Mouse (Mus musculus) limb, embryonic 12.5 days (tissue): ENCODE results near the gene Ift43. TPM values are rescaled to one million over a fixed set of nuclear protein-coding genes. Genes with fewer than 3 reads are reported as not detected.

Source experiments
- ATAC-seq: fragments of 200-750 bp; cut with Nextera tagmentation; 2 replicates; pipeline ENCODE4 v1.8.0; 2017; ENCODE audit warnings: low read depth, moderate TSS enrichment; ENCODE audit not compliant: insufficient number of reproducible peaks, insufficient read depth, low FRiP score, low TSS enrichment
- H3K27ac ChIP-seq: fragments of 300-500 bp; sonication (generic); 2 replicates; pipeline ENCODE4 v1.5.1; 2016; ENCODE audit warnings: mild to moderate bottlenecking, moderate library complexity
- H3K27me3 ChIP-seq: fragments of 300-500 bp; sonication (generic); 2 replicates; pipeline ENCODE4 v1.6.1; 2016; ENCODE audit warnings: mild to moderate bottlenecking, moderate library complexity
- H3K36me3 ChIP-seq: fragments of 300-500 bp; sonication (generic); 2 replicates; pipeline ENCODE4 v1.6.1; 2016; ENCODE audit warnings: mild to moderate bottlenecking, moderate library complexity
- H3K4me1 ChIP-seq: fragments of 300-500 bp; sonication (generic); replicated peaks from 2 replicates; pipeline ENCODE4 v1.6.1; 2016
- H3K4me2 ChIP-seq: fragments of 300-500 bp; sonication (generic); 2 replicates; pipeline ENCODE4 v1.6.1; 2016; ENCODE audit warnings: mild to moderate bottlenecking, moderate library complexity
- H3K4me3 ChIP-seq: fragments of 300-500 bp; sonication (generic); replicated peaks from 2 replicates; pipeline ENCODE4 v1.5.1; 2016; ENCODE audit warnings: mild to moderate bottlenecking
- H3K9ac ChIP-seq: fragments of 300-500 bp; sonication (generic); replicated peaks from 2 replicates; pipeline ENCODE4 v1.6.1; 2016; ENCODE audit warnings: mild to moderate bottlenecking, moderate library complexity
- H3K9me3 ChIP-seq: fragments of 300-500 bp; sonication (generic); 2 replicates; pipeline ENCODE4 v1.6.1; 2016; ENCODE audit warnings: mild to moderate bottlenecking, moderate library complexity
- WGBS: fragments of 180-500 bp; shearing (Covaris S2); methylation state at CpG from one replicate; pipeline ENCODE4 v1.1.7; 2016; 5-methylcytosine and 5-hydroxymethylcytosine counted together
- polyA plus RNA-seq: library from polyadenylated mRNA; unstranded; fragments of >200 nt; fragmentation: Nextera tagmentation; extraction: Ambion mirVana; gene quantifications from 2 replicates; pipeline ENCODE4 v1.2.1, GENCODE M21; 2016

Ift43 gene
- polyA plus RNA-seq, 1 experiment from 2014 or later: 84.1 TPM

DNA sequence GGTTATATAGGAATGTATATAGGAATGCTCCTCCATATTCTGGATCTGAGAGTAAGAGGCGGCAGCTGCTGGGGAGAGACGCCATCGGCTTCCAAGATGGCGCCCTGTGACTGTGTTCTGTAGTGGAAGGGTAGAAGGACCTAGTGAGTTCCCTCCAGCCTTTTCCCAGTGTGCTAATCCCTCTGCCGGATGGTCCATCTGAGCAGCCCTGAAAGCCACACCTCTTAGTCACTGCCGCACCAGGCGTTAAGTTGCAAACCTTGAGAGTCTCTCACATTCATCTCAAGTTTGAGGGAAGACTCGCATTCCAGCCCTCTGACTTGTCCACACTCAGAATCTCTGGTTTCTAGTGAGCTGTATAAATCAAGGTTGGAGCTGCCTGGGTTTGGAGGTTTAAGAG lies 46.7 kb downstream of the Ift43 start:
- WGBS: 87% methylated on average over 8 of the region's 8 CpGs
- H3K4me3 ChIP-seq: no peak overlapping the region
- H3K36me3 ChIP-seq: no peaks in the 10 kb centered on the region
- ATAC-seq: no peak
- no peaks in the 10 kb centered on the region for H3K27me3 ChIP-seq
- H3K9me3 ChIP-seq: no peaks in the 10 kb centered on the region
- H3K9ac ChIP-seq: no peak overlapping the region
- H3K27ac ChIP-seq: no peak overlapping the region
- peaks cover 19% of the 10 kb centered on the region for H3K4me1 ChIP-seq
- H3K4me2 ChIP-seq: no peak overlapping the region

DNA sequence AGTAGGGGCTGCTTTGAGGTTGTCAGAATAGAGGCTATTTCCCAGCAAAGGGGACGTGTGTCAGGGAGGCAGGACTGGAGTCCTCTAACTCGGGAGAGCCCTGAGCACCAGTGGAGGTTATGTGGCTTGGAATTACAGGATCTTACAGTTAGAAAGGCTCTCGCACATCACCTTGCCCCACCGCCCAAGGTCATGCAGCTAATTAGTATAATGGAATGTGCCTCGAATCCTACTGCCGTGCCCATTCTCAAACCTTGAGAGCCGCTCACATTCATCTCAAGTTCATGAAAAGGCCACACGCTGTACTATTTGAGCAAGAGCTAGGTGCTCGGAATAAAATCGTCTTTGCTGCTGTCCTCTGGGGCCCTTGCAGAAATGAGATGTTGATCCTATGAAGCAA lies 47.4 kb downstream of the Ift43 start:
- no peak for ATAC-seq
- Histone ChIP-seq H3K27ac (no peak overlapping the region), H3K4me1 (peaks cover 19% of the 10 kb centered on the region), H3K4me2 (no peak overlapping the region), H3K4me3 (no peak overlapping the region), H3K36me3 (no peaks in the 10 kb centered on the region), H3K9ac (no peak overlapping the region), H3K27me3 (no peaks in the 10 kb centered on the region), H3K9me3 (no peaks in the 10 kb centered on the region)
- 54% methylated on average over 10 of the region's 10 CpGs for WGBS

DNA sequence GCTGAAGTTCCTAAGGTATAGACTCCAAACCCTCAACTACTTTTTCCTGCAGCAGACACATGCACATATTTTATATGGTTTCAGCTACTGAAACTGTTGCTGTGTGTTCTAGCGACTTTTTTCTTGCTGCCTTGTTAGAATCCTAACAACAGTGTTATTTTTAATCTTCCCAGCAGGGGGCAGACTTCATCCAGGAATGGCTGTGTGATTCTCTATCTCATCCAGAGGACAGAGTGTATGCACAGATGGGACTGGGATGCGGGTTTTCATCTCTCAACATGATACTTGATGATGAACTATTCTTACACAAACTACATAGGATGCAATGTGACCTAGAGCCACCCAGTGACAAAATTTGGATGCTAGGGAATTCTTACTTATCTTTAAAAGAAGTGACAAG lies 50.5 kb downstream of the Ift43 start:
- 26% methylated on average over 2 of the region's 2 CpGs for WGBS
- Histone ChIP-seq H3K9me3 (no peaks in the 10 kb centered on the region), H3K27me3 (no peaks in the 10 kb centered on the region), H3K27ac (no peak overlapping the region), H3K4me3 (no peak overlapping the region), H3K36me3 (no peaks in the 10 kb centered on the region), H3K9ac (no peak overlapping the region), H3K4me1 (peaks cover 25% of the 10 kb centered on the region), H3K4me2 (no peak overlapping the region)
- ATAC-seq: no peak

- no peaks in the 10 kb centered on the region for H3K9me3 ChIP-seq
- H3K9ac ChIP-seq: no peak overlapping the region
- peaks cover 12% of the 10 kb centered on the region; the same call in 1 of the 2 replicates for H3K36me3 ChIP-seq
- ATAC-seq: no peak
- no peak overlapping the region for H3K4me3 ChIP-seq
- H3K4me1 ChIP-seq: peaks cover 6% of the 10 kb centered on the region; the same call in 1 of the 2 replicates
- 71% methylated on average over 4 of the region's 4 CpGs for WGBS
- H3K4me2 ChIP-seq: no peak overlapping the region
- H3K27ac ChIP-seq: no peak overlapping the region
- H3K27me3 ChIP-seq: no peaks in the 10 kb centered on the region
These were observed 53.4 kb downstream of the Ift43 start for GRCm38 (mm10) chr12:86135691-86136090.

- H3K36me3 ChIP-seq: peaks cover 13% of the 10 kb centered on the region; the same call in 1 of the 2 replicates
- no peaks in the 10 kb centered on the region for H3K27me3 ChIP-seq
- H3K4me1 ChIP-seq: peaks cover 6% of the 10 kb centered on the region; the same call in 1 of the 2 replicates
- H3K9me3 ChIP-seq: no peaks in the 10 kb centered on the region
- H3K27ac ChIP-seq: no peak overlapping the region
- no peak overlapping the region for H3K4me2 ChIP-seq
- 70% methylated on average over 9 of the region's 9 CpGs for WGBS
- H3K9ac ChIP-seq: no peak overlapping the region
- no peak for ATAC-seq
- H3K4me3 ChIP-seq: no peak overlapping the region
These were observed 56.4 kb downstream of the Ift43 start for GRCm38 (mm10) chr12:86138696-86139095.

DNA sequence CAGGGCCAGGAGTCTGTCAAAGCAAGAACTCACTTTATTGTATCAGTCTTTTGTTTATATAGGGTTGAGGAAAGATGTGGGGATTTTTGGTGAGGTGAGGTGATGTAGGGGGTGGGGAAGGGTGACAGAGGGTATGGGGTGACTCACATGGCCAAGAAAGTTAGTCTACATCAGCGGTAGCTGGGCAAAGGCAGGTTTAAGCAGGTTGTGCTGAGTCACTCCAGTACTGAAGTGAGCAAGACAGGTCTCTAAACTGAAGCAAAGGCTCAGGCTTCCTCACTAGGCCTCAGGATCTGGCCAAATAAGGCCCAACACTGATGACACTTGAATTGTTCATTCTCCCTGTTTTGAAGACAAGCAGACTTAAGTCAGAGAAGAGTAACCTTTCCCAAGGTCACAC lies 60.0 kb downstream of the Ift43 start:
- no peaks in the 10 kb centered on the region for H3K4me1 ChIP-seq
- H3K36me3 ChIP-seq: peaks cover 17% of the 10 kb centered on the region; the same call in 1 of the 2 replicates
- no peak overlapping the region for H3K4me2 ChIP-seq
- no peak for ATAC-seq
- no peak overlapping the region for H3K9ac ChIP-seq
- H3K27me3 ChIP-seq: no peaks in the 10 kb centered on the region
- no peak overlapping the region for H3K27ac ChIP-seq
- H3K4me3 ChIP-seq: no peak overlapping the region
- H3K9me3 ChIP-seq: no peaks in the 10 kb centered on the region
- WGBS: 92% methylated on average over 1 of the region's 1 CpGs

DNA sequence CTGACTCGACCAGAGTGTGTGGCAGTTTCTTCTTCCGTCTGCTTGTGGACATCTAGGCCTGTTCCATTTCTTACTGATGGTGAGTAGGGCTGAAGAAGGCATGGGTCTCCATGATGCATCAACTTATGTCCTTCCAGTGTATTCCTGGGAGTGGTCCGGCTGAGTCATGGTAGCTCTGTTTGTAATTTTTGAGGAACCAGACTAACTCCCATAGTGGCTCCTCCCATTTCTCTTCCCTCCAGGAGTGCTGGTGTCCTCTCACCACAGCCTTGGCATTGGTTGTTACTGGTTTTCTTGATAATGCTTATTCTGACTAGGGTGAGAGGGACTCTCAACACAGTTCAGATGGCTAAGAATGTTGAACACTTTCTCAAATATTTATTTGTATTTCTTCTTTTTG lies 63.9 kb downstream of the Ift43 start:
- Histone ChIP-seq H3K9me3 (no peaks in the 10 kb centered on the region), H3K36me3 (peaks cover 10% of the 10 kb centered on the region; the same call in 1 of the 2 replicates), H3K4me1 (0 out of 2 replicates have a peak, but pooled peaks cover under 1% of the 10 kb centered on the region), H3K27me3 (no peaks in the 10 kb centered on the region), H3K4me3 (no peak overlapping the region), H3K9ac (no peak overlapping the region), H3K27ac (no peak overlapping the region), H3K4me2 (no peak overlapping the region)
- 93% methylated on average over 3 of the region's 3 CpGs for WGBS
- no peak for ATAC-seq

DNA sequence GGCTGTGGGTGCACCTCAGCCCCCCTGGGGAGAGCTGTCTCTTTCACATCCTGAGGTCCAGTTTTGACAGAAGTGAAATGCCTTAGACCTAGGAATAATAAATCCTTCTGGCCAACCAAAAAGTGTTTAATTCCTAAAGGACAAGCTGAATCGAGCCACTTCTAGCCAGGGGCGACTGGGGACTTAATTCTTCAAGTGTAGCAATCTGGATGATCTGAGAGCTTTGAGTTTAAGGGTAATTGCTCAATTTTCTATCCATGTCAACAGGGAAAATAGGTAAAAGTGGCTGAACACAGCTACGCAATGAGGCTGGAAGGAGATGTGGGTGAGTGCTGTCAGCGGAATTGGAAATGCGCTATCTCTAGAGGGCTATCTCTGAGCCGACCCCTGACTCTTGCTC lies 65.9 kb downstream of the Ift43 start:
- ATAC-seq: no peak
- H3K4me2 ChIP-seq: no peak overlapping the region
- no peak overlapping the region for H3K27ac ChIP-seq
- H3K4me3 ChIP-seq: no peak overlapping the region
- peaks cover 10% of the 10 kb centered on the region; the same call in 1 of the 2 replicates for H3K36me3 ChIP-seq
- no peaks in the 10 kb centered on the region for H3K9me3 ChIP-seq
- H3K4me1 ChIP-seq: peaks cover 3% of the 10 kb centered on the region; the same call in 1 of the 2 replicates
- H3K9ac ChIP-seq: no peak overlapping the region
- 87% methylated on average over 6 of the region's 6 CpGs for WGBS
- no peaks in the 10 kb centered on the region for H3K27me3 ChIP-seq

DNA sequence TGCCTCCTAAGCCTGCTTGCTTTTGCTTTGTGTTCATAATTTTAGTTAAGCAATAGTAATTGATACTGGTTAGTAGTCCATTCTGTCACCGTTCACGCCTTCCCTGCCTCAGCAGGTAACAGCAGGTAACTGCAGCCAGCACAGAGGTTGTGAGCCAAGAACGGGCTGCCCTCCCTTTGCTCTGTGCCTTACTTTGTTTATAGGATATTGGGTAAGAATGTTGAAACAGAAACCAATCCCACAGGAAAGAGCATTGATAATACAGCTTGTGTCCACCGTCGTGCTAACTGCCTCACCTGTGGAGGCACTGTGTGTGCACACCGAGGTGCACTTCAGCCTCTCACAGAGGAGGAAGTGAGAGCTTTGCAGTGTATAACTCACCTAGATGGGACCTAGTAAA lies 66.7 kb downstream of the Ift43 start:
- peaks cover 10% of the 10 kb centered on the region; the same call in 1 of the 2 replicates for H3K36me3 ChIP-seq
- H3K4me3 ChIP-seq: no peak overlapping the region
- 91% methylated on average over 6 of the region's 6 CpGs for WGBS
- H3K9ac ChIP-seq: no peak overlapping the region
- no peak overlapping the region for H3K4me2 ChIP-seq
- ATAC-seq: no peak
- H3K9me3 ChIP-seq: no peaks in the 10 kb centered on the region
- H3K27me3 ChIP-seq: no peaks in the 10 kb centered on the region
- no peak overlapping the region for H3K27ac ChIP-seq
- H3K4me1 ChIP-seq: peaks cover 6% of the 10 kb centered on the region

DNA sequence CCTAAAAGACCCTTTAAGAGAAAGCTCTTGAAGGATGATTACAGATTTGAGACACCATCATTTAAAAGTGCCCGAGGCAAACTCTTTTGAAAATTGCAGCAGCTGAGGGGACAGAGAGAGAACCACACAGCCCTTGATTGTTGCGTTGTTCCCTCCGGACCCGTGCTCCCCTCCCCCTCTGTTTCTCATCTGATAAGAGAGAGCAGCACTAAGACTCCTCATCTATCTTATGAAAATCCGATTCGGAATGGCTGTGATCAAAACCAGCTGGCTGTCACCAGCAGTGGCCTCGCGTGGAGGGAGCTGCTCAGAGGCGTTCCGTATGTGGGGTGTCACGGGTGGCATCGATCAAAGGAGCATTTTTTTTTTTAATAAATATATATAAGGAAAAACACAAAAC lies 69.6 kb downstream of the Ift43 start:
- no peaks in the 10 kb centered on the region for H3K9me3 ChIP-seq
- H3K27ac ChIP-seq: no peak overlapping the region
- peaks cover 13% of the 10 kb centered on the region for H3K4me1 ChIP-seq
- H3K4me2 ChIP-seq: no peak overlapping the region
- no peaks in the 10 kb centered on the region for H3K27me3 ChIP-seq
- 41% methylated on average over 12 of the region's 12 CpGs for WGBS
- no peak for ATAC-seq
- H3K36me3 ChIP-seq: peaks cover 10% of the 10 kb centered on the region; the same call in 1 of the 2 replicates
- H3K4me3 ChIP-seq: no peak overlapping the region
- no peak overlapping the region for H3K9ac ChIP-seq

- no peaks in the 10 kb centered on the region for H3K27me3 ChIP-seq
- H3K9me3 ChIP-seq: no peaks in the 10 kb centered on the region
- no peak for ATAC-seq
- H3K4me2 ChIP-seq: no peak overlapping the region
- 75% methylated on average over 12 of the region's 12 CpGs for WGBS
- H3K36me3 ChIP-seq: peaks cover 7% of the 10 kb centered on the region; the same call in 1 of the 2 replicates
- H3K4me1 ChIP-seq: peaks cover 27% of the 10 kb centered on the region
- no peak overlapping the region for H3K27ac ChIP-seq
- H3K9ac ChIP-seq: no peak overlapping the region
- H3K4me3 ChIP-seq: no peak overlapping the region
These were observed 71.0 kb downstream of the Ift43 start for GRCm38 (mm10) chr12:86153213-86153957.

GRCm38 (mm10) chr12:86155176-86155575 lies 72.8 kb downstream of the Ift43 start:
- H3K4me2 ChIP-seq: no peak overlapping the region
- H3K36me3 ChIP-seq: peaks cover under 1% of the 10 kb centered on the region; the same call in 1 of the 2 replicates
- H3K9me3 ChIP-seq: no peaks in the 10 kb centered on the region
- no peak overlapping the region for H3K27ac ChIP-seq
- no peak overlapping the region for H3K4me3 ChIP-seq
- 96% methylated on average over 8 of the region's 8 CpGs for WGBS
- ATAC-seq: no peak
- peaks cover 37% of the 10 kb centered on the region for H3K4me1 ChIP-seq
- H3K9ac ChIP-seq: no peak overlapping the region
- no peaks in the 10 kb centered on the region for H3K27me3 ChIP-seq
